Mouse (Mus musculus) kidney, postnatal 0 days (tissue): ENCODE data around the gene Mpst. TPM values are rescaled to one million over a fixed set of nuclear protein-coding genes. Genes with fewer than 3 reads are reported as not detected.
A peak's percentile ranks its signal among the peaks of the same experiment; 100 is the strongest.

ENCODE experiments used
- ATAC-seq: fragments of 200-750 bp; cut with Nextera tagmentation; replicated peaks from 2 replicates; pipeline ENCODE4 v1.8.0; 2017; ENCODE audit warnings: low read depth, moderate number of reproducible peaks, moderate TSS enrichment, moderate library complexity; ENCODE audit not compliant: low FRiP score
- DNase-seq: peaks from one replicate; pipeline ENCODE4 v3.0.0-alpha.2; 2016; ENCODE audit warnings: low spot score
- H3K27ac ChIP-seq: fragments of 300-500 bp; sonication (generic); 2 replicates; pipeline ENCODE4 v1.5.1; 2014; ENCODE audit warnings: mild to moderate bottlenecking
- H3K27me3 ChIP-seq: fragments of 300-500 bp; sonication (generic); 2 replicates; pipeline ENCODE4 v1.6.1; 2014; ENCODE audit warnings: low read length, mixed read lengths; ENCODE audit not compliant: insufficient read depth
- H3K36me3 ChIP-seq: fragments of 300-500 bp; sonication (generic); 2 replicates; pipeline ENCODE4 v1.6.1; 2014; ENCODE audit warnings: low read length, mixed read lengths; ENCODE audit not compliant: insufficient read depth
- H3K4me1 ChIP-seq: fragments of 300-500 bp; sonication (generic); replicated peaks from 2 replicates; pipeline ENCODE4 v1.6.1; 2014; ENCODE audit warnings: antibody characterized with exemption, low read length, mixed read lengths; ENCODE audit not compliant: insufficient read depth
- H3K4me2 ChIP-seq: fragments of 300-500 bp; sonication (generic); 2 replicates; pipeline ENCODE4 v1.6.1; 2014; ENCODE audit warnings: mild to moderate bottlenecking, low read length, moderate library complexity, mixed read lengths
- H3K4me3 ChIP-seq: fragments of 300-500 bp; sonication (generic); replicated peaks from 2 replicates; pipeline ENCODE4 v1.5.1; 2014; ENCODE audit warnings: low read depth, low read length
- H3K9ac ChIP-seq: fragments of 300-500 bp; sonication (generic); 2 replicates; pipeline ENCODE4 v1.6.1; 2014; ENCODE audit warnings: low read depth, low read length
- H3K9me3 ChIP-seq: fragments of 300-500 bp; sonication (generic); replicated peaks from 2 replicates; pipeline ENCODE4 v1.6.1; 2016; ENCODE audit warnings: low read length, inconsistent platforms, mixed read lengths
- CTCF ChIP-seq: IDR thresholded peaks from 2 replicates; pipeline ENCODE4 v1.5.1; 2016; ENCODE audit warnings: antibody characterized with exemption, low read depth, mild to moderate bottlenecking, moderate library complexity
- WGBS: fragments of 180-500 bp; shearing (Covaris S2); extraction: QIAGEN DNeasy Blood & Tissue Kit; methylation state at CpG from one replicate; pipeline ENCODE4 v1.1.7; 2014; 5-methylcytosine and 5-hydroxymethylcytosine counted together
- polyA plus RNA-seq: library from polyadenylated mRNA; unstranded; fragments of >200 nt; fragmentation: Nextera tagmentation; extraction: Ambion mirVana; gene quantifications from 2 replicates; pipeline ENCODE4 v1.2.1, GENCODE M21; 2015

Mpst gene
- polyA plus RNA-seq, 1 experiment from 2014 or later: 4.6 TPM

DNA sequence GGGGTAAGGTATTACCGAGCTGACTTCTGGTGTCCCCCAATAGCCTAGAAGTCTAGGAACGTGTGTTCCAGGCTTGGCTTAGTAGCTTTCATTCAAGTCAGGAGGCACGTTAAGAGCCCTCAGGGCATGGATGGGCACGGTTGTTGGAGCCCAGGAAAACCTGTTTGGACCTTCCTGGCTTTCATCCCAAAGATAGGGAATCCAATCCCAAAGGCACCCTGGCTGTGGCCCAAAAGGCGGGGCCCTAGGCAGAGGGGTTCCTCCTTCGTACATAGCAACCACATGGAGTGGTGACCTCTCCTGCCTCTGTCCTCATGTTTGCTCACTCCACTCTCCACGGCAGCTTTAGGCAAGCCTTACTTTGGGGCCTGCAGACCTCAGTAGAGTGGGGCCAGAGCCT lies 3.8 kb upstream of the Mpst start:
- 47% methylated on average over 7 of the region's 7 CpGs for WGBS
- H3K4me2 ChIP-seq: 0 out of 2 replicates have a peak overlapping the region, but pooled peaks have one; percentile 4

GRCm38 (mm10) chr15:78403301-78403741 lies 2.9 kb upstream of the Mpst start:
- H3K9ac ChIP-seq: no peak overlapping the region
- DNase-seq (peak; percentile 34), ATAC-seq (peak; percentile 67)
- H3K4me1 ChIP-seq: peaks cover 22% of the 10 kb centered on the region
- WGBS: 23% methylated on average over 3 of the region's 3 CpGs
- peak overlapping the region; percentile 97 for H3K27ac ChIP-seq
- peak overlapping the region; percentile 14; the same call in 1 of the 2 replicates for H3K4me2 ChIP-seq
- H3K4me3 ChIP-seq: no peak overlapping the region
- no peak for TF ChIP-seq CTCF
- no peaks in the 10 kb centered on the region for H3K36me3 ChIP-seq
- H3K27me3 ChIP-seq: no peaks in the 10 kb centered on the region
- H3K9me3 ChIP-seq: no peaks in the 10 kb centered on the region

More for the DNA sequence above, 3.8 kb upstream of the Mpst start:
- Histone ChIP-seq H3K27ac (peak overlapping the region; percentile 50; the same call in 1 of the 2 replicates), H3K9me3 (no peaks in the 10 kb centered on the region), H3K27me3 (no peaks in the 10 kb centered on the region), H3K4me1 (peaks cover 21% of the 10 kb centered on the region), H3K4me3 (no peak overlapping the region), H3K36me3 (no peaks in the 10 kb centered on the region), H3K9ac (no peak overlapping the region)
- DNase-seq (no peak), ATAC-seq (no peak)
- TF ChIP-seq CTCF: no peak

DNA sequence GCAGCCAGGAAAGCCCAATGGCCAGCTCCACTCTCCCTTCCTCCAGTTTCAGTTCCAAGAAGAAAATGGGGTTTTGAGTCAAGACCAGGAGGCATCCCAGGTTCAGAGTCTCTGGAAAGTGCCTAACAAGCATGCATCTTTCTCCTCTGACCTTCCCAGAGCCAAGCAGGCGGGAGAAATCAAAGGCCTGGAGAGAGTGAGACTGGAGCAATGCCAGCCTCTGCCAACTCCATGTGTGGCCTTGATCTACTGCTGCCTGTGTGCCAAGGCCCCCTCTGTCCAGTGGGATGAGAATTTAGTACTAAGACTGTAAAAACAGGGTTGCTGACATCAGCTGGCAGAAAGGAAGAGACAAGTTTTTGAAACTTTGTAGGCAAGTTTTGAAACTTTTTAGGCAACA lies 2.3 kb upstream of the Mpst start:
- H3K36me3 ChIP-seq: no peaks in the 10 kb centered on the region
- H3K9me3 ChIP-seq: no peaks in the 10 kb centered on the region
- peak overlapping the region; percentile 14; the same call in 1 of the 2 replicates for H3K4me2 ChIP-seq
- DNase-seq (no peak), ATAC-seq (no peak)
- H3K27ac ChIP-seq: peak overlapping the region; percentile 97
- no peak overlapping the region for H3K9ac ChIP-seq
- no peaks in the 10 kb centered on the region for H3K27me3 ChIP-seq
- no peak overlapping the region for H3K4me3 ChIP-seq
- 55% methylated on average over 1 of the region's 1 CpGs for WGBS
- peaks cover 22% of the 10 kb centered on the region for H3K4me1 ChIP-seq
- TF ChIP-seq CTCF: no peak

- Histone ChIP-seq H3K9me3 (no peaks in the 10 kb centered on the region), H3K4me2 (peak overlapping the region; percentile 89), H3K4me1 (peaks cover 26% of the 10 kb centered on the region), H3K4me3 (peak overlapping the region; percentile 79), H3K36me3 (no peaks in the 10 kb centered on the region), H3K27ac (peak overlapping the region; percentile 97), H3K9ac (peak overlapping the region; percentile 66), H3K27me3 (no peaks in the 10 kb centered on the region)
- ATAC-seq (no peak), DNase-seq (no peak)
- TF ChIP-seq CTCF: no peak
- 48% methylated on average over 11 of the region's 11 CpGs for WGBS
Measured at GRCm38 (mm10) chr15:78405098-78405497, 1.1 kb upstream of the Mpst start.

GRCm38 (mm10) chr15:78405517-78406211 lies 552 bp upstream of the Mpst start, which contains the start of gene Tst:
Gene Tst (minus strand): TSS chr15:78405907.
- peak within 1 kb of the TSS; percentile 97 for H3K27ac ChIP-seq
- WGBS: 2% methylated on average over 34 of the region's 34 CpGs
- TF ChIP-seq CTCF: no peak
- H3K27me3 ChIP-seq: no peaks in the 10 kb centered on the region
- H3K4me3 ChIP-seq: peak within 1 kb of the TSS; percentile 79
- H3K4me2 ChIP-seq: peak within 1 kb of the TSS; percentile 89
- H3K36me3 ChIP-seq: no peaks in the 10 kb centered on the region
- DNase-seq: peak; percentile 95
- H3K9ac ChIP-seq: peak within 1 kb of the TSS; percentile 66
- ATAC-seq: peak; percentile 81
- no peaks in the 10 kb centered on the region for H3K9me3 ChIP-seq
- peaks cover 26% of the 10 kb centered on the region for H3K4me1 ChIP-seq

- 25% methylated on average over 12 of the region's 12 CpGs for WGBS
- ATAC-seq (peak; percentile 6; the same call in 1 of the 2 replicates), DNase-seq (no peak)
- Histone ChIP-seq H3K4me2 (peak overlapping the region; percentile 40), H3K9ac (0 out of 2 replicates have a peak overlapping the region, but pooled peaks have one; percentile 0), H3K27ac (peak overlapping the region; percentile 21; the same call in 1 of the 2 replicates), H3K4me3 (peak overlapping the region; percentile 21), H3K9me3 (no peaks in the 10 kb centered on the region), H3K27me3 (no peaks in the 10 kb centered on the region; the same call in 1 of the 2 replicates), H3K36me3 (no peaks in the 10 kb centered on the region), H3K4me1 (peaks cover 10% of the 10 kb centered on the region)
- no peak for TF ChIP-seq CTCF
Measured at GRCm38 (mm10) chr15:78409570-78410052, 3.4 kb downstream of the Mpst start.
